Mouse (Mus musculus) midbrain, embryonic 10.5 days (tissue): Measurements from ENCODE around the gene Itpr3. TPM values are rescaled to one million over a fixed set of nuclear protein-coding genes. Genes with fewer than 3 reads are reported as not detected.

Experiments used
- DNase-seq: peaks from one replicate; pipeline ENCODE4 v3.0.0-alpha.2; 2017; ENCODE audit warnings: low spot score
- H3K27ac ChIP-seq: fragments of 300-500 bp; sonication (generic); replicated peaks from 2 replicates; pipeline ENCODE4 v1.5.1; 2016; ENCODE audit warnings: mild to moderate bottlenecking
- H3K27me3 ChIP-seq: fragments of 300-500 bp; sonication (generic); 2 replicates; pipeline ENCODE4 v1.6.1; 2016; ENCODE audit warnings: low read depth, mild to moderate bottlenecking; ENCODE audit not compliant: poor library complexity, severe bottlenecking
- H3K36me3 ChIP-seq: fragments of 300-500 bp; sonication (generic); 2 replicates; pipeline ENCODE4 v1.6.1; 2016; ENCODE audit warnings: mild to moderate bottlenecking, moderate library complexity
- H3K4me1 ChIP-seq: fragments of 300-500 bp; sonication (generic); 2 replicates; pipeline ENCODE4 v1.6.1; 2016
- H3K4me3 ChIP-seq: fragments of 300-500 bp; sonication (generic); 2 replicates; pipeline ENCODE4 v1.5.1; 2016; ENCODE audit warnings: mild to moderate bottlenecking, moderate library complexity
- H3K9me3 ChIP-seq: fragments of 300-500 bp; sonication (generic); replicated peaks from 2 replicates; pipeline ENCODE4 v1.6.1; 2016; ENCODE audit warnings: mild to moderate bottlenecking
- WGBS: fragments of 180-500 bp; shearing (Covaris S2); methylation state at CpG from one replicate; pipeline ENCODE4 v1.1.7; 2016; 5-methylcytosine and 5-hydroxymethylcytosine counted together
- polyA plus RNA-seq: library from polyadenylated mRNA; unstranded; fragments of >200 nt; fragmentation: Nextera tagmentation; extraction: Ambion mirVana; gene quantifications from 2 replicates; pipeline ENCODE4 v1.2.1, GENCODE M21; 2016

The Itpr3 gene
- polyA plus RNA-seq, 1 experiment from 2014 or later = 1.0 TPM

DNA sequence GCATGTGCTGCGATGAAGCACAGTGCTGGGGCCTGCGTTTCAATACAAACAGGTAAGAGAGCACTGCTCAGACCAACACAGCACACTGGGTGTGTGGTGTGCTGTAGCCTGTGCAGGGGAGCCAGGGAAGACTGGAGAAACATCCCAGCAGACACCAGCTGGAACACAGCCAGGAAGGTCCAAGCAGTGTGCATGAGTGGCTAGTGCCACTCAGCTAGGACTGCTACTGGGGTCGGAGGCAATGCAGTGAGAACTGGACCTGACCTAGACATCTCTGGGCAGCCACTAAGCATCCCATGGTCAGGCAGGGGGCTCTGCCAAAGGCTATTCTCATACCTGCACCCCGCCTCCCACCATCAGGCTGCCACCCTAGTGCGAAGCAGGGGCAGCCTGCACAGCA is 71.1 kb downstream of the Itpr3 start:
- Histone ChIP-seq H3K4me1 (peaks cover 66% of the 10 kb centered on the region), H3K27me3 (0 out of 2 replicates have a peak, but pooled peaks cover 4% of the 10 kb centered on the region), H3K9me3 (no peaks in the 10 kb centered on the region), H3K27ac (no peak overlapping the region; the same call in 1 of the 2 replicates), H3K4me3 (no peak overlapping the region), H3K36me3 (peaks cover 49% of the 10 kb centered on the region)
- WGBS = 93% methylated on average over 5 of the region's 5 CpGs
- DNase-seq = no peak

DNA sequence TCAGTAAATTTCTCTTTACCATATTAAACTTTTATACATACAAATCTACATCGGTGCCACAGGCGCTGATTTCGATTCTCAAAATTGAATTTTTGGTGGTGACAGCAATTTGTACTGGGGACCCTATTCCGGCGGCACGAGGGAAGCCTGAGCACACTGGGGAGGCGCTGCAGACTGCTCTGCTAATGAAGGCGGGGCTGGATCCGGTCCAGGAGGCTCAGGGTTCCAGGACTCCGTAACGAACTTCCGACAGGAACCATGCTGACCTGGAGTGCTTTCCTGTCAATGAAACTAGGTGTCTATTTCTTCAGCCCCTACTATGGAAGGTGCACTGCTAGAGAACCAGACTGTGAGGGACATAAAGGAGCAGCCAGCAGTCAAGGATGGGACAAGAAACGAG is 72.2 kb downstream of the Itpr3 start:
- H3K9me3 ChIP-seq = no peaks in the 10 kb centered on the region
- no peak overlapping the region for H3K4me3 ChIP-seq
- H3K36me3 ChIP-seq = peaks cover 38% of the 10 kb centered on the region
- peaks cover 70% of the 10 kb centered on the region for H3K4me1 ChIP-seq
- WGBS = 89% methylated on average over 13 of the region's 13 CpGs
- H3K27me3 ChIP-seq = 0 out of 2 replicates have a peak, but pooled peaks cover 5% of the 10 kb centered on the region
- no peak overlapping the region for H3K27ac ChIP-seq
- no peak for DNase-seq

- H3K4me1 ChIP-seq = peaks cover 73% of the 10 kb centered on the region
These were observed 72.7 kb downstream of the Itpr3 start for GRCm38 (mm10) chr17:27129819-27130218.

DNA sequence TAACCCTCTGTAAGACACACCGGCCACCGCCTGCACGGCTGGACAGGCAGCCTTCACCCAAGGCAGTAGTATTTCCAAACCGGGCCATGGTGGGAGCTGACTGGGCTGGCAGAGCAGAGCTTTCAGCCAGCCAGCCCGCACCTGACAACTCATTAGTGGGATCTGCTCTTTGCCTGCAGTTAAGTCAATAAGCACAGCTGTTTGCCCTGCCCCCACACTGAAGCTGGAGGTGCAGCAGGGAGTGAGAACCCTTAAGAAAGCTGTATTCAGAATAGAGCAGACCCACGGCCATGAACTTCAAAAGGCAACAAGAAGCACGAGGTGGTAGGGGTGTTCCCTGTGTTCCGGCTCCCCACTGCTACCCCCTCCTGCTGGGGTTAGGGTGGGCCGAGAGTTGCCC is 73.1 kb downstream of the Itpr3 start:
- no peak for DNase-seq
- peak overlapping the region; percentile 63 for H3K27ac ChIP-seq
- H3K4me3 ChIP-seq = 0 out of 2 replicates have a peak overlapping the region, but pooled peaks have one; percentile 9
- H3K9me3 ChIP-seq = no peaks in the 10 kb centered on the region
- peaks cover 72% of the 10 kb centered on the region for H3K4me1 ChIP-seq
- H3K27me3 ChIP-seq = peaks cover 11% of the 10 kb centered on the region
- H3K36me3 ChIP-seq = peaks cover 28% of the 10 kb centered on the region
- 63% methylated on average over 9 of the region's 9 CpGs for WGBS

More at GRCm38 (mm10) chr17:27129819-27130218, 72.7 kb downstream of the Itpr3 start:
- no peak overlapping the region for H3K4me3 ChIP-seq
- peaks cover 33% of the 10 kb centered on the region for H3K36me3 ChIP-seq
- WGBS = 88% methylated on average over 7 of the region's 7 CpGs
- no peak for DNase-seq
- H3K27ac ChIP-seq = peak overlapping the region; percentile 63; the same call in 1 of the 2 replicates
- H3K27me3 ChIP-seq = peaks cover 7% of the 10 kb centered on the region
- no peaks in the 10 kb centered on the region for H3K9me3 ChIP-seq

- peaks cover 62% of the 10 kb centered on the region for H3K4me1 ChIP-seq
- no peak overlapping the region for H3K4me3 ChIP-seq
- H3K9me3 ChIP-seq = no peaks in the 10 kb centered on the region
- WGBS = 85% methylated on average over 10 of the region's 10 CpGs
- no peak for DNase-seq
- H3K27ac ChIP-seq = no peak overlapping the region
- H3K36me3 ChIP-seq = peaks cover 20% of the 10 kb centered on the region
- H3K27me3 ChIP-seq = peaks cover 16% of the 10 kb centered on the region
These were observed 74.1 kb downstream of the Itpr3 start for GRCm38 (mm10) chr17:27131240-27131665.

DNA sequence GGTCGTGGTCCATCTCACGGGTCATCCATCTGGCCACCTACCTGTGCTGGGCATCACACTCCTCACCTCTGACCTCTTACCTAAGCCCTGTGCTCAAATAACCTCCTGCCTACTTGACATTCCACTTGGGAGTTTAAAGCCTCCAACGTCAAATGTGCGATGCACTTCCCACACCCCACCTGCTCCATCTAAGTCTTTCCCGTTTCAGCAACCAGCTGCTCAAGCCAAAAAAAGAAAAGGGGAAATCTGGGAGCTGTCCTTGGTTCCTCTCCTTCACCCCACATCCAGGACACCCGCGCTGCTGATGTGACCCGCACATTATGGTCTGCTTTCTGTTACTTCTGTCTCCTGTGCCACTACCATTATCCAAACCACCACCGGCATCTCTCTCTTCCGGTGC is 75.1 kb downstream of the Itpr3 start:
- Histone ChIP-seq H3K27me3 (peaks cover 16% of the 10 kb centered on the region), H3K4me3 (no peak overlapping the region), H3K27ac (no peak overlapping the region), H3K4me1 (peaks cover 55% of the 10 kb centered on the region), H3K9me3 (no peaks in the 10 kb centered on the region), H3K36me3 (peaks cover 20% of the 10 kb centered on the region)
- 96% methylated on average over 10 of the region's 10 CpGs for WGBS
- no peak for DNase-seq

DNA sequence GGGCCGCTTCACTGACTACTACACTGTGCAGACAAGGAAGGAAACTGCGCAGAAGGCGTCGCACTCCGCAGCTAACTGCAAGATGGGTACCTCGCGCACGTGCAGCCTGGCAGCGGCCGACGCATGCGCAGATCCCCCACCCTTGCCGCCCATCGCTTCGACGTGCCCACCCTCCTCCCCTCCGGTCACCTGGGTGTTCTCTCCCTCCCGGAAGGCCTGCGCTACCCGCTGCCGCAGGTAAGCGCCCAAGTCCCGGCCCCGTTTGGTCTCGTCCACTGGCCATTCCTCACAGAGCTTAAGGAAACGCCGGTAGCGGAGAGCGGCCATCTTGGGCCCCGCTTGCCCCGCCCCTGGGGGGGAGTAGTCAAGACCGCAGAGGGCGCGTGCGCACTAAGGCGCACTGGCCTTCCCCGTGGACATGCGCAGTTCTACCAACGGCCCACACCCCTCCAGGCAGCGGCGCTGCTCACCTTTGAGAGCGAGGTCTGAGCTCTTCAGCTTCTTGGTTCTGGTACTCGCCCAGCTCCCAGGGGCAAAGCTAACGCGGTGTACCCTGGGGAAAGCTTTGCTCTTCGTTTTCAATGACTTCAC is 76.5 kb downstream of the Itpr3 start, which contains the start of gene Uqcc2:
Gene Uqcc2, minus strand, starts transcription at position 366 of the 591 bp plus-strand sequence.
- Histone ChIP-seq H3K9me3 (no peaks in the 10 kb centered on the region), H3K27ac (peak within 1 kb of the TSS; percentile 96)
- under 1% methylated on average over 46 of the region's 46 CpGs for WGBS

GRCm38 (mm10) chr17:27134187-27134586 is 77.1 kb downstream of the Itpr3 start:
- peak overlapping the region; percentile 96 for H3K27ac ChIP-seq
- DNase-seq = no peak
- peak overlapping the region; percentile 76 for H3K4me3 ChIP-seq
- peaks cover 16% of the 10 kb centered on the region for H3K27me3 ChIP-seq
- WGBS = 41% methylated on average over 9 of the region's 9 CpGs
- H3K36me3 ChIP-seq = peaks cover 14% of the 10 kb centered on the region; the same call in 1 of the 2 replicates
- peaks cover 54% of the 10 kb centered on the region for H3K4me1 ChIP-seq
- no peaks in the 10 kb centered on the region for H3K9me3 ChIP-seq

More for the DNA sequence above, 76.5 kb downstream of the Itpr3 start, which contains the start of gene Uqcc2:
- Histone ChIP-seq H3K36me3 (peaks cover 14% of the 10 kb centered on the region; the same call in 1 of the 2 replicates), H3K27me3 (peaks cover 16% of the 10 kb centered on the region), H3K4me3 (peak within 1 kb of the TSS; percentile 76), H3K4me1 (peaks cover 52% of the 10 kb centered on the region)
- DNase-seq = peak; percentile 97

DNA sequence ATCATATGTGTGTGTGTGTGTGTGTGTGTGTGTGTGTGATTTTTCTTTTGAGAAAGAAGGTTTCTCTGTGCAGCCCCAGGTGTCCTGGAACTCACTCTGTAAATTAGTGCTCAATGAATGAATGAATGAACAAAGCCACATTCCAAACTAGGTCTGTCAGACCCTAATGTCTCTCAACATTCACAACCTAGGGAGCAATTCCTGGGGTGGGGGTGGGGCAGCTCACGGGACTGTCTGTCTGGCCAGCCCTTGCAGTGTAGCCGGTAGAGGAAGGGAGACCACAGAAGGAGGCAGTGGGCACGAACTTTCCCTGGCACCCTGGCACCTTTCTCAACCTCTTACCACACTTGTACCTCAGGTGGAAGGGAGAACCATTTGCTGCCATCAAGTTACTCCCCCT is 77.6 kb downstream of the Itpr3 start:
- H3K9me3 ChIP-seq = no peaks in the 10 kb centered on the region
- no peak for DNase-seq
- H3K36me3 ChIP-seq = peaks cover 9% of the 10 kb centered on the region; the same call in 1 of the 2 replicates
- WGBS = 32% methylated on average over 3 of the region's 3 CpGs
- H3K4me3 ChIP-seq = no peak overlapping the region
- no peak overlapping the region for H3K27ac ChIP-seq
- peaks cover 16% of the 10 kb centered on the region for H3K27me3 ChIP-seq
- H3K4me1 ChIP-seq = peaks cover 56% of the 10 kb centered on the region

GRCm38 (mm10) chr17:27138396-27138795 is 81.3 kb downstream of the Itpr3 start:
- Histone ChIP-seq H3K27me3 (peaks cover 11% of the 10 kb centered on the region), H3K4me1 (peaks cover 39% of the 10 kb centered on the region), H3K36me3 (no peaks in the 10 kb centered on the region), H3K27ac (no peak overlapping the region), H3K9me3 (no peaks in the 10 kb centered on the region), H3K4me3 (no peak overlapping the region)
- DNase-seq = no peak
- WGBS = 76% methylated on average over 9 of the region's 9 CpGs

GRCm38 (mm10) chr17:27139304-27139703 is 82.2 kb downstream of the Itpr3 start:
- no peak overlapping the region for H3K27ac ChIP-seq
- peaks cover 36% of the 10 kb centered on the region for H3K4me1 ChIP-seq
- no peak overlapping the region for H3K4me3 ChIP-seq
- H3K36me3 ChIP-seq = no peaks in the 10 kb centered on the region
- no peak for DNase-seq
- WGBS = 67% methylated on average over 7 of the region's 7 CpGs
- peaks cover 11% of the 10 kb centered on the region for H3K27me3 ChIP-seq
- H3K9me3 ChIP-seq = no peaks in the 10 kb centered on the region

DNA sequence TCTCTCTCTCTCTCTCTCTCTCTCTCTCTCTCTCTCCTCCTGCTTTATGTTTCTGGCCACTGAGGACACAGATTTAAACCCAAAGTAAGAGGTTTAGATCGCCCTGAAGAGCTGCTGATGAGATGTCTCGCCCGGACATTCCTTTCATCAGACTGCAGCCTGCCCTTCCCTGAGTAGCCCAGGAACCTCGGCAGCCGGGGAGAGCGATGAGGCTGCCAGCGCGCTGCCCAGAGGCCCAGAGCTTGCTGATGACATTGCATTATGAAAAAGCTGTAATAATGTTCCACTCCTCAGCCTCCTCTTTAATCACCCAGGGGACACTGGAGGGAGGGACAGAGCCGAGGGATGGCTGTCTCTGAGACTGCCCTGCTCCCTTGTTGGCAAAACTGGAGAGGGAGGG is 83.2 kb downstream of the Itpr3 start:
- Histone ChIP-seq H3K4me1 (peaks cover 33% of the 10 kb centered on the region), H3K4me3 (no peak overlapping the region), H3K9me3 (no peaks in the 10 kb centered on the region), H3K36me3 (no peaks in the 10 kb centered on the region), H3K27me3 (peaks cover 4% of the 10 kb centered on the region), H3K27ac (no peak overlapping the region)
- 64% methylated on average over 9 of the region's 9 CpGs for WGBS
- DNase-seq = no peak

GRCm38 (mm10) chr17:27141971-27142450 is 84.9 kb downstream of the Itpr3 start:
- Histone ChIP-seq H3K27me3 (no peaks in the 10 kb centered on the region), H3K27ac (no peak overlapping the region), H3K4me1 (peaks cover 43% of the 10 kb centered on the region), H3K36me3 (no peaks in the 10 kb centered on the region), H3K4me3 (no peak overlapping the region), H3K9me3 (no peaks in the 10 kb centered on the region)
- WGBS = 73% methylated on average over 10 of the region's 10 CpGs
- DNase-seq = no peak
